Mouse (Mus musculus) kidney, postnatal 36 days (tissue): ENCODE measurements around the gene Ppp1r10.
"Not testable (repeated sequence)": the region's sequence is repeated elsewhere in the genome, so short reads cannot be mapped to it uniquely, and the experiment has no call there.

Experiments used
- DNase-seq, 2 experiments: peaks; one replicate each; pipeline ENCODE4 v3.0.0; 2021 to 2022; ENCODE audit warnings: mixed read lengths in 2 of 2

Gene Ppp1r10

DNA sequence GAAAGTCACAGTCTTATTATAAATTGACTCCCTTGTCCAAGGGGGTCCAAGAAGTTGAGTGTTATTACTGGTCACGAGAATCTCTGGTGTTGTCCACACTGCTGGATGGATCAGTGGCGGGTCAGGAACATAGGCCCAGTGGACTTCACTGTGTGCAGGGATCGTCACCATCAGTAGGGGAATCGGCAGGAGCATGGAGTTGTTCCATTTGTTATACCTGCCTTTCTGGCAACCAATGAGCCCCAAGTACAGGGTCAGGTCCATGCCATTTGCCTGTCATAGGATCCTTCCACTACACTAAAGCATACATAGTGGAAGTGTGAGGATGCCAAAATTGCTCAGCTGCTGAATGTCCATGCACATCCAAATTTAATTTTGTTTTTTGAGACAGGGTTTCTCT, 16.4 kb downstream of the Ppp1r10 start:
- DNase-seq: no peak

GRCm38 (mm10) chr17:35935763-35936162, 19.5 kb downstream of the Ppp1r10 start:
- DNase-seq: not testable (repeated sequence)

- peak; percentile 51 to 68 for DNase-seq
These were observed 21.6 kb downstream of the Ppp1r10 start for GRCm38 (mm10) chr17:35937700-35938348.

DNA sequence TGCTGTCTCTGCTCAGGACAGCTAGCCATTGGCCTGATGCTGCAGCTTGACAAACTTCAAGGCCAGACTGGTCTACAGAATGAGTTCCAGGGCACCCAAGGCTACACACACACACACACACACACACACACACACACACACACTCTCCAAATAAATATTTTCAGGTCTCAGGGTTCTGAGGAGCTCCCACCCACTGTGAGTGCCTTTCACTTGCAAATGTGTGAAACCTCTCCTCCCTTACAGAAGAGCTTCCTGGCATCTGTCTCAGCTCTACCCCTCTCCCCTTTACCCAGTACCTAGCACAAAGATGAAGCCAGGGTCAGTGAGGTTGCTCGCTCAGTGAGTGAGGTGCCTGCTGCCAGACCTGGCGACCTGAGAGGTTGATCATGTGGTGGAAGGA, 22.9 kb downstream of the Ppp1r10 start:
- no peak for DNase-seq

GRCm38 (mm10) chr17:35939941-35940340, 23.7 kb downstream of the Ppp1r10 start:
- no peak for DNase-seq

DNA sequence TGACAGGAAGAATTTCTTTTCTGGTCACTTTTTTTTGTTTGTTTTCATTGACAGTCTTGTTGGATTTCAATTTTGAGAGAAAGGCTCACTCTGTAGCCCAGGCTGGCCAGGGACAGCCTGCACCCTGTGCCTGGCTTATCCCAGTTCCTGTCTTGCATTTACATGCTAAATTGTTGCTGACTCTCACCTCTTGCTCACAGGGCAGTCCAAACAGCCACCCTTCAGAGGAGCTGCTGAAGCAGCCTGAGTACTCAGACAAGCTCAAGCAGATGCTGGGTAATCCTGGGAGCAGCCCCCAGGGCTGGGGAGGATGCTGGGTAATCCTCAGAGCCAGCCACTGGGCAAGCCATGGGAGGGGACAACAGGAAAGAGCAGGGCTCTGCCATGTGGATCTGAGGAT, 34.7 kb downstream of the Ppp1r10 start:
- DNase-seq: not testable (repeated sequence)

- DNase-seq: not testable (repeated sequence)
These were observed 36.3 kb downstream of the Ppp1r10 start for GRCm38 (mm10) chr17:35952559-35952958.

DNA sequence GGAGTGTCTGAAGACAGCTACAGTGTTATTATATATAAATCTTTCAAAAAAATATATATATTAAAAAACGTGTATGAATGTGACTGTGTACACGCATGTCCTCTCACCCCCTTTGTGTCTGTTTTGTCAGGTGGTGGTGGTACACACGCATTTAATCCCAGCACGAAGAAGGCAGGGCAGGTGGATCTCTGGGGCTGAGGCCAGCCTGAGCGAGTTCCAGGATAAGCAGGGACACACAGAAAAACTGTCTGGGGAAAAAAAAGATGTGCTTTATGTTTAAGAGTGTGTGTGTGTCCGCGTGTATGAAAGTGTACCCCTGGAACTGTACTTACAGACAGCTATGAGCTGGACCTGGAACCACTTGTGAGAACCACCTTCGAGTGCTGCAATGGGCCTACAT, 38.4 kb downstream of the Ppp1r10 start:
- no peak for DNase-seq

DNA sequence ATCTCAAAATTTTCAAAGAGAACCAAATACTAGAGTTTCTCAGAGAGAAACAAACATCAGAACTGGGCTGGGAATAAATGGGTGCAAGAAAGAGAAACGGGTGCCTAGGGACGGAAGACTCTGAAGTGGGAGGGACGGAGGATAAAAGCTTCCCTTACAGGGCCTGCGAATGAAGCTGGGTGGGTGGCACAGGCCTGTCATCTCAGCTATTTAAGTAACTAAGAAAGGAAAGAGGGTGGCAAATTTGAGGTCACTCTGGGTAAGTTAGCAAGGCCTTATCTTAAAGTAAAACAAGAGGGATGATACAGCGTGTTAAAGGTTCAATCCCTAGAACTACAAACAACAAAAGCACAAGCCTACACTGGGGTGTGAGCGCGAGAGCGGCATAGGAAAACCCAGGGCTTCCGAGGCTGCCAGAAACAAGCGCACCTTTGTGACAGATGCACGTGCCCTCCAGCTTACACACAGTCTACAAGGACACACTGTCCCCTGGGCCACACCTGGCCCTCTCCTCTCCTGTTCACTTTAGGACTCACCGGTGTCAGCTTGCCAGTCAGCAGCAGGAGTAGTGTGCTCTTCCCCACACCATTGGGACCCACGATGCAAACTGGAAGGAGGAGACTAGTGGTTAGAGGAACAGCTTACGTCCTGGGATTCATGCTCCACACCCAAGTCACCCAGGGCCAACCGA, 42.4 kb downstream of the Ppp1r10 start:
- no peak for DNase-seq

DNA sequence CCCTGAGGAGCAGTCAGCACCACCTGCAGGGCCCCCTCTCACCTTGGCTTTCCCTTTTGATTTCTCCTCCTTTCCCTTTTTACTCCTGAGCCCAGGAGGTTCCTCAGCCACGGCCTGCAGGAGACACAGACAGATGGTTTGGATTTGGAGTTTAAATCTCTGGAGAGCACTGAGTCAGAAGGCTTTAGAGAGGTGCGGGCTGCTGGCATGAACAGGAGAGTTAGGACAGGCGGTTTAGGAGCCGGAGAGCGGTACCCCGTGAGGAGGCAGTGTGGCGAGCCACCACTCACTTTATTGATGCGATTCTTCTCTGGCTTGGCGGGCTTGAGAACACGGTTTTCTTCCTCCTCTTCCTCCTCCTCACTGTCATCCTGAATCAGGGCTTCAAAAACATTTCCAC, 47.0 kb downstream of the Ppp1r10 start:
- DNase-seq: no peak

DNA sequence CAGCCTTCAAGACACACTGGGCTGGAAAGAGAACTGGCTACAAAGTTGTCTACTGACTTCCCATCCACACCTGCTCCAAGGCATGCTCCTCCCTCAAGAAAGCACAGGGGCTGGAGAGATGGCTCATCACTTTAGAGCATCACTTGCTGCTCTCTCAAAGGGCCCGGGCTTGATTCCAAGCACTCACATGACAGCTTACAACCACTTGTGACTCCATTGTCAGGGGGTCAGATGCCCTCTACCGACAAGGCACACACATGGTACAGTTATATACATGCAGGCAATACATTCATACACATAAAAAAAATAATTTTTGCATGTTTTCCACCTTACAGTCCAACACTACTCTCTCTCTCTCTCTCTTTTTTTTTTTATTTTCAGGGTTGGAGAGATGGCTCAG, 51.4 kb downstream of the Ppp1r10 start:
- DNase-seq: peak in 1 of 2 experiments; percentile 20

DNA sequence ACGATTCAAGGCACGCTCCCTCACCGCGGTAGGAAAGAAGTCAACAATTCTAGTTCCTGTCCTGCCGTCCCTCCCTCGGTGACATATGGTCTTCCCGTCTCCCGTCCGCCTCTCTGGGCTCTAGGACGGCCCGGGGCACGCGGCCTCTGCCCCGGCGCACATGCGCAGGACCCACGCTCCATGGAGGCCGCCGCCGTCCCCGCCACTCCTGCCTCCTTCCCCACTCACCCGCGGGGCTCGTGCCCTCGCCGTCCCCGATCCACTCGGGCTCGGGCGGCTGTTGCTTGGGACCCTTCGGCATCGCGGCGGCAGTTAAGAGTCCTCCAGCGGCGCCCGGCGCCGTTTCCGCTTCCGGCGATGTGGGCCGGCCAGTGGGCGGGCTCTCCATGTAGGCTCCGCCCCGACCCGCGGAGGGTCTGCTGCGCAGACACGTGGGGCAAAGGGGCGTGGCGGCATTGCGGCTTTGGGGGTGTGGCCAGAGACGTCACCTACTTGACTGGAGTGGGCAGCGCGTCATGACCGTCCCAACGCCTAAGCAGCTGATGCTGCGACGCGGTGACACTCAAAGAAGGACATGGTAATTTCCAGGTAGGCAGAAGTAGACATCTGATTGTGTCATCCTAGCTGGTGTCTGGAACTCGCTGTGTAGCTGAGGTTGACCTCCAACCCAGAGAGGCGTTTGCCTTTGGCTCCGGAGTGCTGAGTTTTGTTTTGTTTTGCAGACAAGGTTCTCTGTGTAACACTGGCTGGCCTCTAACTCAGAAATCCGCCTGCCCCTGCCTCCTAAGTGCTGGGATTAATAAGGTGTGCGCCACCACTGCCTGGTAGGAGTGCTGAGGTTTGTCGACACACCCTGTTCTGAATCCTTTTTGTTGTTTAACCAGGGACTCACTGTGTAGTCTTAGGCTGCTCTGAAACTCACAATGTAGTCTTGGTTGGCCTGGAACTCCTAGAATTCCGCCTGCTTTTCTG, 53.5 kb downstream of the Ppp1r10 start, which contains the start of gene Abcf1:
Abcf1 (minus strand) TSS at position 344 of the 972 bp plus-strand sequence.
- peak; percentile 99 to 100 for DNase-seq

DNA sequence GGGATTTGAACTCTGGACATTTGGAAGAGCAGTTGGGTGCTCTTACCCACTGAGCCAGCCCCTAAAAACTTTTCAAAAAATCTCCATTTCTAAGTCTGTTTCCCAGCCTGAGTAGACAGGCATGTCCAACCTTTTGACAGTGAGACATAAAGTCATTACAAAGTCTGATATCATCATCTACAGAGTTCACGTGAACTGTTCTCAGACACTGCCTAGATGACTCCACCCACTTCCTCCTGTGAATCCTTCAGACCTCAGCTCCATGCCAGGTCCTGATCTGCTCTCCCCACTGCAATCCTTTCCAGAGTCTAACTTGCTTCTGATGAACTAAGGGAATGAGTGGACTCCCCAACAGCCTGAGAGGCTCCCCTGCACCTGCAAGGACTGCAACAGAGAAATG, 55.9 kb downstream of the Ppp1r10 start:
- DNase-seq: no peak

- DNase-seq: no peak
These were observed 62.7 kb downstream of the Ppp1r10 start for GRCm38 (mm10) chr17:35978811-35979400.

- DNase-seq: peak; percentile 93 to 94
These were observed 63.4 kb downstream of the Ppp1r10 start, which contains the start of the genes Gnl1 and Prr3 for GRCm38 (mm10) chr17:35979401-35980362. Gene Gnl1, plus strand, starts transcription at chr17:35979851. Gene Prr3, minus strand, starts transcription at chr17:35980236.

- peak; percentile 41 to 75 for DNase-seq
These were observed 64.1 kb downstream of the Ppp1r10 start for GRCm38 (mm10) chr17:35980363-35980754.

- DNase-seq: no peak
These were observed 65.5 kb downstream of the Ppp1r10 start for GRCm38 (mm10) chr17:35981776-35982175.
